Mouse (Mus musculus) right cerebral cortex, postnatal 36 days (tissue): ENCODE measurements around the gene Tmem238.
A peak's percentile ranks its signal among the peaks of the same experiment; 100 is the strongest.
"Not testable (repeated sequence)": the region's sequence is repeated elsewhere in the genome, so short reads cannot be mapped to it uniquely, and the experiment has no call there.

ENCODE experiments used
- DNase-seq, 2 experiments: peaks; one replicate each; pipeline ENCODE4 v3.0.0; 2022; ENCODE audit warnings: low spot score in 2 of 2, mixed read lengths in 1 of 2

The Tmem238 gene

GRCm38 (mm10) chr7:4789436-4789935 is at the start of gene Tmem238:
Gene Tmem238, minus strand, starts transcription at chr7:4789656.
- DNase-seq = no peak

- DNase-seq = no peak
These were observed 48.2 kb upstream of the Tmem238 start for GRCm38 (mm10) chr7:4837639-4838038.

- DNase-seq = peak; percentile 34 to 35
These were observed 46.9 kb upstream of the Tmem238 start for GRCm38 (mm10) chr7:4836351-4836792.

DNA sequence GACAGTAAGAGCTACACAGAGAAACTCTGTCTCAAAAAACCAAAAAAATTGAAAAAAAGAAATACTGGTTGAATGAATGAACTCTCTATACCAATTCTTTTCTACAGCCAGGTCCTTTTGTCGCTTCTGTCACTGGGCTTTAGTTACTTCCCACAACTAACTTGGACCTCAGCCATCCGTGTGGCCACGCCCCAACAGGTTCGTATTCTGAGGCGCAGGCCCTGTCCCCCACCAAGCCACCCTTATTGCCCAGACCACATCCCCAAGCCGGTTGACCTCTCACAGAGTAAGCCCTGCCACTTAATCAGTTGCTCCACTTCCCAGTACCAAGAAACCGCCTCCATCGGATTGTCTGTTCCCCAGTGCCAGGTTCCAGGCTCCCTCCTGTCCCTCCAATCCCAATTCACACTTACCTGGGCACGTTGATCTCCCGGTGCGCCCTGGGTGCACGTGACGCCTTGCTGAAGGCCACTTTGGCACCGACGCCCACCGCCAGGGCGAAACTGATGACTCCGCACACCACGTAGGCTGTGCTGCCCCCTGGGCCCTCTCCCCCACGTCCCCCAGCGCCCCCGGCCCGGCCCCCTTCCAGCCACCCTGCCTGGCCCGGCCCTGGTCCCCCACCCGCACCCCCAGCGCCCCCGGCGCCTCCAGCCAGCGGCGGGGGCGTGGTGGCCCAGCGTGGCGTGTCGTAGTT is 46.3 kb upstream of the Tmem238 start:
- DNase-seq = no peak

GRCm38 (mm10) chr7:4830476-4830875 is 41.0 kb upstream of the Tmem238 start:
- no peak for DNase-seq

- no peak for DNase-seq
These were observed 35.9 kb upstream of the Tmem238 start for GRCm38 (mm10) chr7:4825365-4825764.

GRCm38 (mm10) chr7:4822162-4822907 is 32.9 kb upstream of the Tmem238 start:
- DNase-seq = no peak

GRCm38 (mm10) chr7:4821690-4822089 is 32.2 kb upstream of the Tmem238 start:
- no peak for DNase-seq

DNA sequence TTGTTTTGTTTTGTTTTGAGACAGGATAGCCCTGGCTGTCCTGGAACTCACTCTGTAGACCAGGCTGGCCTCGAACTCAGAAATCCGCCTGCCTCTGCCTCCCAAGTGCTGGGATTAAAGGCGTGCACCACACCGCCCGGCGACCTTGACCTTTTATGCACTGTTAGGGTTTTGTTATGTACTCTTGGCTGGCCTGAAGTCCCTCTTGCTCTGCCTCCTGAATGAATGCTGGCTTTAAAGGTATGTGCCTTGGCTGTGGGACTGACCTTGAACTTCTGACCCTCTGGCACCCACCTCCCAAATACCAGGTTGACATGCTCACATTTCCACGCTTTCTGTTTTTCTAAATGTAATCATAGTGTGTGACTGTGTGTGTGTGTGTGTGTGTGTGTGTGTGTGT is 31.5 kb upstream of the Tmem238 start:
- DNase-seq = not testable (repeated sequence)

GRCm38 (mm10) chr7:4816559-4816958 is 27.1 kb upstream of the Tmem238 start:
- DNase-seq = no peak

GRCm38 (mm10) chr7:4813105-4813791 is 23.8 kb upstream of the Tmem238 start:
- DNase-seq = no peak

- DNase-seq = peak; percentile 96 to 99
These were observed 23.0 kb upstream of the Tmem238 start, which contains the start of gene Ube2s for GRCm38 (mm10) chr7:4812303-4813104. Gene Ube2s, minus strand, starts transcription at chr7:4812590.

GRCm38 (mm10) chr7:4811842-4812302 is 22.4 kb upstream of the Tmem238 start:
- no peak for DNase-seq

- DNase-seq = not testable (repeated sequence)
These were observed 21.7 kb upstream of the Tmem238 start for GRCm38 (mm10) chr7:4811131-4811530.

GRCm38 (mm10) chr7:4806716-4807115 is 17.3 kb upstream of the Tmem238 start:
- no peak for DNase-seq

DNA sequence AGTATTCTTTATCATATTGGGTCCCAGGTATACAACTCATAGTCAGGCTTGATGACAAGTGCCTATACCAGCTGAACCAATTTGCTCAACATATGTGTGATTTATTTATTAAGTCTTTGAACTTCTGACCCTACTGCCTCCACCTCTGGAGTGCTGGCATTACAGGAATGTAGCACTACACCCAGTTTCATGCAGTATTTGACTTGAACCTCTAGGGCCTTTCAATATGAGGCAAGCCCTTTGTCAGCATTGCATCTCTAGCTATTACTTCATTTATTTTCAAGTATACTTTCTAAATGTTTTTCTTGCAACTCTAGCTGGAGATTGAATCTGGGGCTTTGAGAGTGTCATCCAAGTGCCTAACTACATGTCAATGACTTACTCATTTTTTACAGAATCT is 12.8 kb upstream of the Tmem238 start:
- DNase-seq = no peak

DNA sequence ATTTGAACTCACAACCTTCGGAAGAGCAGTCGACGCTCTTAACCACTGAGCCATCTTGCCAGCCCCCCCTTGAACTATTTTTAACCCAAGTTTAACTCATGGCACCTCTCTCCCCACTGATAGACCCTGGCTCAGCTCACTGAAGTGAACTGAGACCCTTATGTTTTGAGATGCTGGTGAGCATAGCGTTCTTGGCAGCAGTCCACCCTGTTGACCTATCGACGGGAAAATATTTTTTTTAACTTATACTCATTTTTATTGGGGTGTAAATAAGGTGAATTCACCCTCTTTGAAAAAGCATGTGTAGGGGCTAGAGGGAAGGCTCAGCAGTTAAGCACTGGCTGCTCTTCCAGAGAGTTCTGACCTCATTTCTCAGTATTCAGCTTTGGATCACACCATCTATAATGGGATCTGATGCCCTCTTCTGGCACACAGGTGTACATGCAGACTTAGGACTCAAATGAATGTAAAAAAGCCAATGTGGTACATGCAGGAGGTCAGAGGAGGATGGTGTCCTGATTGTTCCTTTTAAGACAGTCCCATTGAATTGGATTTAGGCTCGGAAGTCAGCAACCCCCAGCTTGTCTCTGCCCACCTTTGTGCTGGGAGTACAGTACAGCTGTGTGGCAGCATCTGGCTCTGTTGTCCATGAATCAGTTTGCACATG is 6.4 kb upstream of the Tmem238 start:
- DNase-seq = no peak

DNA sequence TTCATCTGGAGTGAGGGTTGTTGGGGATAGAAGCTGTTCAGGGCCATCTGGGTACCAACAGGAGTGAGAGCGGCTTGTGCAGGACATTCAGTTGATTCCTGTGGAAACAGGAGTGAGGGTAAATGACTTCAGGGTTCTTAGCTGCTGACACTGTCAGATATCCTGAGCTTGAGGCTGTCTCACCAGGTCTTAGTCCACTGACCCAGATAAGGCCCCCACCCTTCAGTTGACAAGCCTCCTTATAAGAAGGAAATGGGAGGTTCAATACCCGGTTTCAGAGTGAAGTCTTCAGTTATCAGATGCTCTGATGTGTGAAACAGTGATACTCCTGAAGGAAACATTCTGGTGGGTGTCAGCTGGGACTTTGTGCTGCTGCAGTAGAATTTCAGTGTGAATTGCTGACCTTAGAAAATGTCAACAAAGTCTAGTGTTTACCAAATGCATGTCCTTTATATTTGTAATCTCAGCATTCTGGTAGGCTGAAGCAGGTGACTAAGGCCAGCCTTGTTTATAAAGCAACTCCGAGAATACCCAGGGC is 5.2 kb upstream of the Tmem238 start:
- no peak for DNase-seq

- DNase-seq = no peak
These were observed 4.2 kb upstream of the Tmem238 start for GRCm38 (mm10) chr7:4793674-4794073.

GRCm38 (mm10) chr7:4793248-4793647 is 3.8 kb upstream of the Tmem238 start:
- not testable (repeated sequence) for DNase-seq
